Mouse (Mus musculus) MEL (cell line): ENCODE results near the gene Zbtb21. TPM values are rescaled to one million over a fixed set of nuclear protein-coding genes. Genes with fewer than 3 reads are reported as not detected.
"Not testable (repeated sequence)": the region's sequence is repeated elsewhere in the genome, so short reads cannot be mapped to it uniquely, and the experiment has no call there.

Source experiments
- DNase-seq: peaks from one replicate; pipeline ENCODE4 v3.0.0; 2011; ENCODE audit warnings: low read depth, low spot score
- H3K27ac ChIP-seq: 2 replicates; pipeline ENCODE4 v1.5.1; 2012; ENCODE audit warnings: low read depth, mild to moderate bottlenecking, control low read depth, low read length, moderate library complexity; ENCODE audit not compliant: control insufficient read depth
- H3K27me3 ChIP-seq, 2 experiments: fragments of 150-350 bp in 1 of 2; sonication (generic) in 1 of 2; 2 replicates each; pipeline ENCODE4 v1.6.1; 2012; ENCODE audit warnings: low read length in 2 of 2, mild to moderate bottlenecking in 2 of 2, improper control_type of control experiment in 1 of 2, moderate library complexity in 1 of 2; ENCODE audit not compliant: insufficient read depth in 2 of 2, control insufficient read depth in 1 of 2
- H3K36me3 ChIP-seq, 2 experiments: 2 replicates each; pipeline ENCODE4 v1.6.1; 2012 to 2014; ENCODE audit warnings: low read length in 2 of 2, improper control_type of control experiment in 1 of 2, inconsistent platforms in 1 of 2, mild to moderate bottlenecking in 1 of 2; ENCODE audit not compliant: insufficient read depth in 2 of 2, control insufficient read depth in 1 of 2
- H3K4me1 ChIP-seq, 2 experiments: fragments of 150-350 bp in 1 of 2; sonication (generic) in 1 of 2; 2 replicates each; pipeline ENCODE4 v1.6.1; 2012; ENCODE audit warnings: low read length in 2 of 2, improper control_type of control experiment in 1 of 2, mild to moderate bottlenecking in 1 of 2; ENCODE audit not compliant: insufficient read depth in 2 of 2, control insufficient read depth in 1 of 2
- H3K4me3 ChIP-seq, 2 experiments: fragments of 150-350 bp in 1 of 2; sonication (generic) in 1 of 2; 2 replicates each; pipeline ENCODE4 v1.5.1; 2012; ENCODE audit warnings: low read depth in 2 of 2, low read length in 2 of 2, mild to moderate bottlenecking in 2 of 2, moderate library complexity in 2 of 2, control low read depth in 1 of 2, improper control_type of control experiment in 1 of 2; ENCODE audit not compliant: control insufficient read depth in 1 of 2, insufficient read depth in 1 of 2
- H3K79me2 ChIP-seq: 2 replicates; pipeline ENCODE4 v1.6.1; 2012; ENCODE audit warnings: mild to moderate bottlenecking, low read length, moderate library complexity; ENCODE audit not compliant: control insufficient read depth, poor library complexity, insufficient read depth
- H3K9ac ChIP-seq: 2 replicates; pipeline ENCODE4 v1.6.1; 2012; ENCODE audit warnings: low read depth, mild to moderate bottlenecking, control low read depth, low read length, moderate library complexity; ENCODE audit not compliant: control insufficient read depth, poor library complexity, severe bottlenecking
- H3K9me3 ChIP-seq: fragments of 150-350 bp; sonication (generic); replicated peaks from 2 replicates; pipeline ENCODE4 v1.6.1; 2012; ENCODE audit warnings: mild to moderate bottlenecking, low read length, improper control_type of control experiment, moderate library complexity; ENCODE audit not compliant: insufficient read depth
- CHD2 ChIP-seq: IDR thresholded peaks from 2 replicates; pipeline ENCODE4 v1.6.1; 2011; ENCODE audit warnings: low read length, improper control_type of control experiment
- E2F4 ChIP-seq: IDR thresholded peaks from 2 replicates; pipeline ENCODE4 v1.6.1; 2011; ENCODE audit warnings: low read depth, low read length, improper control_type of control experiment, borderline replicate concordance
- ELF1 ChIP-seq: IDR thresholded peaks from 2 replicates; pipeline ENCODE4 v1.6.1; 2014; ENCODE audit warnings: low read depth, mild to moderate bottlenecking, inconsistent platforms, low read length, improper control_type of control experiment, moderate library complexity
- ETS1 ChIP-seq: IDR thresholded peaks from 2 replicates; pipeline ENCODE4 v1.6.1; 2012; ENCODE audit warnings: low read depth, mild to moderate bottlenecking, inconsistent platforms, low read length, improper control_type of control experiment, moderate library complexity
- GABPA ChIP-seq: IDR thresholded peaks from 2 replicates; pipeline ENCODE4 v1.6.1; 2012; ENCODE audit warnings: low read depth, mild to moderate bottlenecking, inconsistent platforms, low read length, improper control_type of control experiment, moderate library complexity
- KAT2A ChIP-seq: conservative IDR thresholded peaks from 2 replicates; pipeline ENCODE4 v1.6.1; 2012; ENCODE audit warnings: low read depth, low read length, improper control_type of control experiment, inconsistent platforms
- MAFK ChIP-seq: IDR thresholded peaks from 2 replicates; pipeline ENCODE4 v1.6.1; 2011; ENCODE audit warnings: low read depth, mild to moderate bottlenecking, low read length, improper control_type of control experiment, borderline replicate concordance
- MAZ ChIP-seq: IDR thresholded peaks from 2 replicates; pipeline ENCODE4 v1.6.1; 2012; ENCODE audit warnings: low read depth, mild to moderate bottlenecking, inconsistent platforms, low read length, improper control_type of control experiment
- MXI1 ChIP-seq: IDR thresholded peaks from 2 replicates; pipeline ENCODE4 v1.6.1; 2011; ENCODE audit warnings: mild to moderate bottlenecking, low read depth, low read length, improper control_type of control experiment
- MYB ChIP-seq: IDR thresholded peaks from 2 replicates; pipeline ENCODE4 v1.6.1; 2011; ENCODE audit warnings: mild to moderate bottlenecking, low read depth, low read length, improper control_type of control experiment
- NRF1 ChIP-seq: IDR thresholded peaks from 2 replicates; pipeline ENCODE4 v1.6.1; 2014; ENCODE audit warnings: low read depth, mild to moderate bottlenecking, inconsistent platforms, low read length, improper control_type of control experiment, moderate library complexity; ENCODE audit not compliant: poor library complexity, insufficient read depth, severe bottlenecking
- RAD21 ChIP-seq: IDR thresholded peaks from 2 replicates; pipeline ENCODE4 v1.6.1; 2011; ENCODE audit warnings: mild to moderate bottlenecking, low read depth, low read length, improper control_type of control experiment
- TAL1 ChIP-seq: IDR thresholded peaks from 2 replicates; pipeline ENCODE4 v1.6.1; 2012; ENCODE audit warnings: mild to moderate bottlenecking, inconsistent platforms, low read length, moderate library complexity, mixed read lengths
- UBTF ChIP-seq: IDR thresholded peaks from 2 replicates; pipeline ENCODE4 v1.6.1; 2012; ENCODE audit warnings: low read depth, mild to moderate bottlenecking, inconsistent platforms, low read length, improper control_type of control experiment, moderate library complexity, borderline replicate concordance; ENCODE audit not compliant: insufficient read depth
- USF1 ChIP-seq: IDR thresholded peaks from 2 replicates; pipeline ENCODE4 v1.6.1; 2014; ENCODE audit warnings: low read depth, mild to moderate bottlenecking, inconsistent platforms, low read length, improper control_type of control experiment, moderate library complexity
- USF2 ChIP-seq, 2 experiments: IDR thresholded peaks; 2 replicates each; pipeline ENCODE4 v1.6.1; 2011 to 2012; ENCODE audit warnings: improper control_type of control experiment in 2 of 2, low read length in 2 of 2, borderline replicate concordance in 1 of 2, inconsistent platforms in 1 of 2, low read depth in 1 of 2, mild to moderate bottlenecking in 1 of 2; ENCODE audit not compliant: insufficient read depth in 1 of 2
- ZC3H11A ChIP-seq: IDR thresholded peaks from 2 replicates; pipeline ENCODE4 v1.6.1; 2012; ENCODE audit warnings: low read depth, mild to moderate bottlenecking, inconsistent platforms, low read length, improper control_type of control experiment
- ZKSCAN1 ChIP-seq: IDR thresholded peaks from 2 replicates; pipeline ENCODE4 v1.6.1; 2012; ENCODE audit warnings: low read depth, mild to moderate bottlenecking, inconsistent platforms, low read length, improper control_type of control experiment, moderate library complexity
- polyA plus RNA-seq, 2 experiments: library from polyadenylated mRNA; stranded (reverse) in 1 of 2; unstranded in 1 of 2; fragments of >175 nt in 1 of 2; fragments of >200 nt in 1 of 2; gene quantifications; 2 replicates each; pipeline versions ENCODE4 v1.2.1 to v1.2.4; 2012; ENCODE audit warnings: low replicate concordance in 2 of 2, low read depth in 1 of 2; ENCODE audit not compliant: insufficient read length in 2 of 2, insufficient read depth in 1 of 2, missing spikeins in 1 of 2
- total RNA-seq: library from RNA; depleted of rRNA; stranded (reverse); fragments of 300-350 nt; gene quantifications from 2 replicates; pipeline ENCODE4 v1.2.3, GENCODE M21; 2012

Zbtb21 gene
- total and polyA plus RNA-seq, 3 experiments: 7.3 to 9.6 TPM; not detected in 1

- Histone ChIP-seq H3K79me2 (no peaks in the 10 kb centered on the region), H3K4me3 (no peak overlapping the region), H3K27ac (no peak overlapping the region), H3K4me1 (peaks cover 0 to 2% of the 10 kb centered on the region in 2 experiments; a peak in 2 of 4 replicates), H3K36me3 (peaks cover 0 to 1% of the 10 kb centered on the region in 2 experiments; a peak in 2 of 4 replicates), H3K9ac (no peak overlapping the region), H3K9me3 (no peaks in the 10 kb centered on the region), H3K27me3 (no peaks in the 10 kb centered on the region)
- no peak for TF ChIP-seq UBTF
- no peak for TF ChIP-seq USF1
- TF ChIP-seq E2F4: no peak
- no peak for TF ChIP-seq USF2 (IDR thresholded peaks at IDR 0.05; ENCODE audit: borderline replicate concordance in 1 of 2, insufficient read depth in 1 of 2, low read depth in 1 of 2, low read length in 2 of 2)
- no peak for TF ChIP-seq NRF1
- no peak for TF ChIP-seq ETS1
- no peak for TF ChIP-seq ZC3H11A
- TF ChIP-seq CHD2: no peak
- no peak for TF ChIP-seq ZKSCAN1
- no peak for TF ChIP-seq KAT2A
- TF ChIP-seq TAL1: no peak
- no peak for TF ChIP-seq MAZ
- no peak for TF ChIP-seq RAD21
- TF ChIP-seq ELF1: no peak
- no peak for TF ChIP-seq MXI1
- no peak for TF ChIP-seq MYB
- no peak for TF ChIP-seq GABPA
- no peak for TF ChIP-seq MAFK
- no peak for DNase-seq
These were observed 13.6 kb downstream of the Zbtb21 start for GRCm38 (mm10) chr16:97948836-97949235.

DNA sequence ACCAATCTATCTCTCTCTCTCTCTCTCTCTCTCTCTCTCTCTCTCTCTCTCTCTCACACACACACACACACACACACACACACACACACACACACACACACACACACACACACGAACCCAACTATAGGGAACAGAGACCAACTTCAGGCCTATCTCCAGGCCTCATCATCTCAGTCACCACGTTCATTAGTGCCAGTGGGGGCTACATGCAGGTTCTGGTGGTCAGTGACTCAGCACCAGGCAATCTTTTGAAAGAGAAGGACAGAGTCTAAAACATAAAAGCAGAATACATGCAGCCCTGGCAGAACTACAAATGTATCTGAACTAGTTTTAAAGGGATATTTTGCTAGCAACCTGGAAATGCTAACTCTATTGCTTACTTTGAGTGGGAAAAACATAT, 15.4 kb downstream of the Zbtb21 start:
- H3K36me3 ChIP-seq, H3K79me2 ChIP-seq, H3K9me3 ChIP-seq, H3K27me3 ChIP-seq, H3K4me3 ChIP-seq, H3K27ac ChIP-seq, H3K4me1 ChIP-seq, H3K9ac ChIP-seq: not testable (repeated sequence)
- DNase-seq: peak; percentile 59
